7 mouse cellular contexts compared by ENCODE assay signal in the genomic region with DNA sequence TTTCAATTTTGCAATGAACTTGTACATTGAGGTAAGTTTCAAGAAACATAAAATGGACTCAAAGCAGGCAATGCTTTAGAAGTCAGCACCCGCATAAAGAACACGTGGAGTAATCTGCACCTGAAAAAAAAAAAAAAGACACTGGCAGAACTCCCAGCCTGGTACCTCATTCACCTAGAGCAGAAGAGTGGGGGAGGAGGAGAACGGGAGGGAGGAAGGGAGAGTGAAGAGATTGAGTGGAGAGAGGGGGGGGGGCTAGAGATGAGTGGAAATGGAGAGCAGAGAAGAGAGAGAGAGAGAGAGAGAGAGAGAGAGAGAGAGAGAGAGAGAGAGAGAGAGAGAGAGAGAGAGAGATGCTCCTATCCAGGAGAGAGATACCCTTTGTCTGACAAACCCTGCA. TPM values are rescaled to one million over a fixed set of nuclear protein-coding genes. Genes with fewer than 3 reads are reported as not detected.
A peak's percentile ranks its signal among the peaks of the same experiment; 100 is the strongest.
DNase-seq lines count a peak whose midpoint lies in the region; ATAC-seq and TF ChIP-seq lines count a peak whose summit lies in the region.

No protein-coding gene starts in this region.

- H3K27ac ChIP-seq in left cerebral cortex, adult 2 months = peak overlapping the region; percentile 96
- H3K27ac ChIP-seq in forebrain, embryonic 11.5 days (ENCODE audit: low read depth, low read length) = peak overlapping the region; percentile 90
- peak overlapping the region; percentile 98; the same call in 1 of the 2 replicates for H3K27ac ChIP-seq in limb, embryonic 13.5 days
- no peak overlapping the region for H3K27ac ChIP-seq in stomach, embryonic 14.5 days (ENCODE audit: low read length)

- H3K27me3 ChIP-seq in forebrain, embryonic 11.5 days (ENCODE audit: control insufficient read depth, insufficient read depth, low read length) = peaks cover 13% of the 10 kb centered on the region
- H3K27me3 ChIP-seq in limb, embryonic 13.5 days = no peaks in the 10 kb centered on the region
- H3K27me3 ChIP-seq in stomach, embryonic 14.5 days (ENCODE audit: control insufficient read depth, insufficient read depth, low read length) = no peaks in the 10 kb centered on the region

- peak overlapping the region; percentile 78 for H3K9ac ChIP-seq in forebrain, embryonic 11.5 days (ENCODE audit: low read length)
- peak overlapping the region; percentile 88 for H3K9ac ChIP-seq in limb, embryonic 13.5 days
- H3K9ac ChIP-seq in stomach, embryonic 14.5 days (replicated peaks; ENCODE audit: low read depth, low read length) = no peak overlapping the region; the same call in 1 of the 2 replicates

- peaks cover 8% of the 10 kb centered on the region; the same call in 1 of the 2 replicates for H3K4me1 ChIP-seq in forebrain, embryonic 11.5 days (replicated peaks; ENCODE audit: control insufficient read depth, insufficient read depth, low read length)
- H3K4me1 ChIP-seq in limb, embryonic 13.5 days = peaks cover 12% of the 10 kb centered on the region
- H3K4me1 ChIP-seq in stomach, embryonic 14.5 days (ENCODE audit: control insufficient read depth, insufficient read depth, low read length) = 0 out of 2 replicates have a peak, but pooled peaks cover 3% of the 10 kb centered on the region

- no peaks in the 10 kb centered on the region for H3K36me3 ChIP-seq in forebrain, embryonic 11.5 days (ENCODE audit: control insufficient read depth, insufficient read depth, low read length)
- no peaks in the 10 kb centered on the region for H3K36me3 ChIP-seq in limb, embryonic 13.5 days
- no peaks in the 10 kb centered on the region for H3K36me3 ChIP-seq in stomach, embryonic 14.5 days (ENCODE audit: control insufficient read depth, insufficient read depth, low read length)

- no peak for TF ChIP-seq CTCF in left cerebral cortex, adult 2 months (IDR thresholded peaks at IDR 0.05)

- ATAC-seq in forebrain, embryonic 11.5 days (replicated peaks; ENCODE audit: low FRiP score) = peak; percentile 15
- peak; percentile 16; the same call in 1 of the 2 replicates for ATAC-seq in limb, embryonic 13.5 days (ENCODE audit: low FRiP score, low read depth)
- ATAC-seq in stomach, embryonic 14.5 days (ENCODE audit: insufficient number of reproducible peaks, insufficient read depth, low FRiP score, low read depth) = peak; percentile 19; the same call in 1 of the 2 replicates

- no peaks in the 10 kb centered on the region for H3K9me3 ChIP-seq in forebrain, embryonic 11.5 days (ENCODE audit: control insufficient read depth, low read length)
- H3K9me3 ChIP-seq in limb, embryonic 13.5 days = no peaks in the 10 kb centered on the region
- H3K9me3 ChIP-seq in stomach, embryonic 14.5 days (ENCODE audit: control insufficient read depth, low read depth, low read length) = no peaks in the 10 kb centered on the region

- intact Hi-C loops in left cerebral cortex, adult 2 months (cut with DNase I) = no loop called here
- intact Hi-C loops in left cerebral cortex, postnatal 36 days (cut with DNase I) = loop anchor here (5.0 kb wide), 1 partner anchor 232 kb away; no protein-coding TSS in a partner anchor

- DNase-seq in left cerebral cortex, adult 2 months (ENCODE audit: extremely low spot score in 1 of 2, low spot score in 2 of 2) = no peak
- no peak for DNase-seq in left cerebral cortex, postnatal 36 days (ENCODE audit: low spot score in 2 of 2)
- no peak for DNase-seq in forebrain, embryonic 11.5 days (ENCODE audit: low spot score)
- DNase-seq in layer of hippocampus, adult 9-10 months (ENCODE audit: low spot score) = no peak
- no peak for DNase-seq in urinary bladder, postnatal 25 days (ENCODE audit: low spot score)

- WGBS in forebrain, embryonic 11.5 days = 8% methylated on average over 3 of the region's 3 CpGs
- WGBS in limb, embryonic 13.5 days = 2% methylated on average over 2 of the region's 3 CpGs
- WGBS in stomach, embryonic 14.5 days = 9% methylated on average over 3 of the region's 3 CpGs

- H3K4me3 ChIP-seq in left cerebral cortex, adult 2 months = peak overlapping the region; percentile 81
- peak overlapping the region; percentile 67 for H3K4me3 ChIP-seq in forebrain, embryonic 11.5 days (ENCODE audit: low read depth, low read length)
- H3K4me3 ChIP-seq in limb, embryonic 13.5 days = peak overlapping the region; percentile 78
- H3K4me3 ChIP-seq in stomach, embryonic 14.5 days (ENCODE audit: low read depth, low read length) = peak overlapping the region; percentile 72

- peak overlapping the region; percentile 85 for H3K4me2 ChIP-seq in forebrain, embryonic 11.5 days (ENCODE audit: low read depth, low read length, severe bottlenecking)
- H3K4me2 ChIP-seq in limb, embryonic 13.5 days (replicated peaks) = peak overlapping the region; percentile 88
- H3K4me2 ChIP-seq in stomach, embryonic 14.5 days (replicated peaks; ENCODE audit: low read depth, low read length) = peak overlapping the region; percentile 91

RNA-seq across cellular contexts. Expression of a gene that starts 0.8 kb away (rescaled TPM):
- total RNA-seq in left cerebral cortex, adult 2 months (2021) = 100 to 1,000 TPM; 219 to 231 TPM
- total RNA-seq in left cerebral cortex, postnatal 36 days (2021) = 100 to 1,000 TPM; 224 to 242 TPM
- 17.6 and 19.4 TPM in 2 replicates for polyA plus RNA-seq in forebrain, embryonic 11.5 days (2014; fragmentation: Nextera tagmentation; extraction: Ambion mirVana)
- polyA plus RNA-seq in limb, embryonic 13.5 days (2015; fragmentation: Nextera tagmentation; extraction: Ambion mirVana) = 66.3 and 73.3 TPM in 2 replicates
- 35.5 and 38.4 TPM in 2 replicates for polyA plus RNA-seq in stomach, embryonic 14.5 days (2014; fragmentation: Nextera tagmentation; extraction: Ambion mirVana)
